Mouse (Mus musculus): ENCODE measurements around the gene 2310030G06Rik.
A peak's percentile ranks its signal among the peaks of the same experiment; 100 is the strongest.

The 2310030G06Rik gene

DNA sequence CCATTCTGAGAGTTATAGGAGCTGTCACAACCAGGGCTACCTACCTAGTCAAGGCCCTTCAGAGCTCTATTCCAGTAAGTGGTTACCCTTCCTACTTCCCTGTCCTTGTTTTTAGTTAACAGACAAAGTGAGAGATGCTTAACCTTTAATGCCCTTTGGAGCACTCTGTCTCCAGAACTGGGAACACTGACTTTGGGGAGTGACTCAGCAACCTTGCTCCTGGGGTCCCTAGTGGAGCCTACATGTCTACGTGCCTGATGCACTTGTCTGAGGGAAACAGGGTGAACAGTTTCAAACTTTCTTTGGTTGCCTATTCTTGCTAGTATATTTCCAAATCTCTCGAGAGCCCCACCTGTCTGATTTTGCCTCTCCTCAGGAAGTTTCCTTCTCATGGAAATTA lies 3.6 kb downstream of the 2310030G06Rik start:
- no peak for ATAC-seq (ENCODE audit: low TSS enrichment)

DNA sequence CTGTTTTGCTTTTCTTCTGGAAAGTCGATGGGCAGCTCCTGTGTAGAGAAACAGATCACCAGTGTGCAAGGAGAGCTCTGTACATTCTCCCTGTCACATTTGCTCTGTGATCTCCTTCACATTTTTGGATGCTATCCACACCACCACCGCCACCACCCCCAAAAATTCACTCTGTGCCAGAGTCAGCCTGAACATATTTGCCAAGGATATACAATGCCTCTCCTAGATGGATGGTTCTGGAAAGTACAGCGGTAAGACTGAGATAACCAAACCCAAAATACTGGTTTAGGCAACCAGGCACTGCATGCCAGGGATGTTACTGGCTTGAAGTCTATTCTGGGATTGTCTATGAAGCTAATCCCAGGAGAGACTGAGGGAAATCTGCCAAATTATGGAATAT lies 4.1 kb downstream of the 2310030G06Rik start:
- ATAC-seq (ENCODE audit: low TSS enrichment): no peak

DNA sequence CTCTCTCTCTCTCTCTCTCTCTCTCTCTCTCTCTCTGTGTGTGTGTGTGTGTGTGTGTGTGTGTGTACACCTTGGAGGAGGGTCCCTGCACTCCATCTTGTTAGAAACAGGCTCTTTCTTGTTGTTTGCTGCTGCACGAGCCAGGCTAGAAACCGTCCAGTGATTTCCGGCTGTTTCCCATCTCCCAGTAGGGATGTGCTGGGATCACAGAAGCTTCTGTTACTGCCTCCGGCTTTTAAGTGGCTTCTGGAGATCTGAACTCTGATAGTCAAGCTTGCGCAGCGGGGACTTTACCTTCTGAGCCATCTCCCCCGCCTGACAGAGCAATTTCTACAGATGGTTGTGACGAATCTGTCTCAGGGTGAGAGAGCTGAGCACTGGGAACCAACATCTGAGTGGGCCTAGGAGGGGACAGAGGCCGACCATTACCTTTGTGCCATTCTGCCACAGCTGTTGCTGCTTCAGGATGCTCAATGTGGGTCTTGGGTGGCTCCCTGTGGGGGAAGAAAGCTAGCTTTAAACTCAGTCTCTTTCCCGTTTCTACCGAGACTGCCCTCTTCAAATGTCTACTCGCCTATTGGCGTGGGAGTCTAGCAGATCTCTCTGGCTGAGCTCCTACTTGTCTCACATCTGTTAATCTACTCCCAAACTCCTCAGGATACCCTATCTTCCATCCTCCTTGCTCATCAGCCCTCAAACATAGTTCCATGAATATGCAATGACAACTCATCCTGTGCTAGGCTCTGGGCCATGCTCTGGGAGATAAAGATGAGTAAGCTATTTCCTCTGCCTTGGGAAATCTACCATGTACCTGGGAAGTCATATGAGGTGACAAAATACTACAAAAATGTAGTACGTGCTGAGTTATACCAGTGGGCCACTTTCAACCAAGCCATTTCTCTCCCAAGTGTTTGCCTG lies 5.2 kb downstream of the 2310030G06Rik start:
- ATAC-seq (ENCODE audit: low TSS enrichment): peak; percentile 60

DNA sequence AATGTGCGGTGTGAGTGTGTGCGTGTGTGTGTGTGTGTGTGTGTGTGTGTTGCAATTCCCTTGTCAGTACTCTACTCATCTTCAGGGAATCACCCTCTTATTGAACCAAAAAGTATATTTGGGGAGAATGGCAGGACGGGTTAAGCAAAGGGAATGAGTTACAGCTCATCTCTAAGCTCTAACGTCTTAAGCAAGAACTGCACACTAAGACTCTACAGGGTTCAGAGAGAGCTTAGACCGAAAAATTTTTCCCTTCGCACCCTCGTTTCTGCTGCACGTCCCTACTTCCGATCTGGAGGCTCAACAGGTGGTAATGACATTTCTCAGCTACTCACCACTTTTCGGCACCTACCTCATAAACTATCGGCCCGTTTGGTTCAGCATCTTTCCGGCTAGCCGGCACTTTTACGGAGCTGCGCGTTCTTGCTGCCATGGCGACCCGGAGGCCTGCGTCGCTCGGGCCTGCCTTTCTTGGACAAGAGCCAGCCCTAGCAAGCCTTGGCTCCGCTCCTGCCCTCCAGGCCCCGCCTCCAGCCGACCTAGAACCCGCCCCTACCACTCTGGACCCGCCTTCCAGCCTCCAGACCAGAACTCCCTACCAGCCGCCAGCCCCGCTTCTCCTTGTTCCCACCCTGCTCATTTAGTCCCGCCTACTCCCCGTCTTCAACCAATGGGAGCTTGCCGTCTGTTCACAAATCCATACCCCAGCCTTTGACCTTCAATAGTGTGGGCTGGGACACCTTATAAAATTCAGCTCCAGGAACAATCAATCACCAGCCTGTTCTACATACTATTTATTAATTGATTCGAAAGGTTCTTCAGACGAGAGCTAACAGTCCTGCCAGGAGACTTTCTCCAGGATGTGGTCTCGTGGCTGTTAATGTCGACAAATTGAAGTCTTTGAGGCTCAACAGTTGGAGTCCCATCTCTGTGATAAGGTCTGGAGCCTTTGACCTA lies 7.1 kb downstream of the 2310030G06Rik start, which contains the start of gene Dixdc1:
Gene Dixdc1 (minus strand): TSS at position 604 of the 957 bp plus-strand sequence.
- ATAC-seq (ENCODE audit: low TSS enrichment): peak; percentile 79

DNA sequence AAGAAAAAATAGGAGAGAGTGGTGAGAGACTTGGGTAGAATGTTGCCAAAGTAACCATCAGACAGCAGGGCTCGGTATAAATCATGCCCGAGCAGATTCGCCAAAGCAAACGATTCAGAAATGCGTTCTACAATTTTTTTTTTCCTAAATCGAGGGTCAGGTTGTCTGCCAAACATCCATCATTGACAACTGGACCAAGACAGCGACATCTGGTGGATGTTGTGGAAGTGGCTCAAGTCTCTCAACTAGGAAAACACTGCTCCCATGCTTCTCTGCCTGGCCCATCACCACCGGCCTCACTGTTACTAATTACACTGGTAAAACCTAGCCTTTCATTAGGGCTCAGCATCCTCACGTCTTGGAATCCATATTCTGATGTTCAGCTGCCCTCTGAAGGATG lies 11.3 kb downstream of the 2310030G06Rik start:
- peak; percentile 62; the same call in 1 of the 2 replicates for ATAC-seq (ENCODE audit: low TSS enrichment)

DNA sequence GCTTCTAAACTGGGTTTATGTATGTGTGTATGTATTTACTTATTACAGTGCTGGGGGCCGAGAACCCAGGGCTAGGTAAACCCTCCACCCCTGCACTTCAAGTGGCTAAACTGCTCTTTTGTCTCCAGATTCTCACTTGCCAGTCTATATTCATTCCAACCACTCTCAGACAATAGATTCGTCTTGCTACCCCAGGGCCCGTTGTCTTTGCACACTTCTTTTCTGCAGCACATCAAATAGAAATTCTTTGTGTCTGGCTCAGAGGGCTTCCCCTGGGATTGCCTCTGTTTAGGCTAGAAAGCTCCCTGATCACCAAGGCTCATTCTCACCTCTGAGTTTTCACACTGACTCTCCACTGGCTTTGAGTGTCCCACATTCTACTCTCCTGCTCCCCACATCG lies 13.8 kb downstream of the 2310030G06Rik start:
- no peak for ATAC-seq (ENCODE audit: low TSS enrichment)

DNA sequence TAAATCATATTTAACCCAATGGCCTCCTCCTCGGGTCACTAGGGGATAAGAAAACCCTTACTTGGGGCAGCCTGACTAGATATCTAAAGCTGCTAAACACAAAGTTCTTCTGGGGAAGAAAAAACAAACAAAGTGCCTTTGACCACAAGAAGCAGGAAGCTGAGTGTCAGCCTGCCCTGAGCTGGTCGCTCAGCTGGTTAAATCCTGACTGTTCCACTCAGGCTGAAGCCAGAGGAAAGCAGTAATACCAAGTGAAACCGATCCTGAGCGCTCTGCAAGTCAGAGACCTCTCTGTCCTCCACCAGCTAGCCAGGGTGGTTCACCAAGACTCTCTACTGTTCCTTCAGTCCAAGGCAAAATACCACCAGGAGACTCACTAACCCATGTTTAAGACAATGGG lies 16.7 kb downstream of the 2310030G06Rik start:
- no peak for ATAC-seq (ENCODE audit: low TSS enrichment)

DNA sequence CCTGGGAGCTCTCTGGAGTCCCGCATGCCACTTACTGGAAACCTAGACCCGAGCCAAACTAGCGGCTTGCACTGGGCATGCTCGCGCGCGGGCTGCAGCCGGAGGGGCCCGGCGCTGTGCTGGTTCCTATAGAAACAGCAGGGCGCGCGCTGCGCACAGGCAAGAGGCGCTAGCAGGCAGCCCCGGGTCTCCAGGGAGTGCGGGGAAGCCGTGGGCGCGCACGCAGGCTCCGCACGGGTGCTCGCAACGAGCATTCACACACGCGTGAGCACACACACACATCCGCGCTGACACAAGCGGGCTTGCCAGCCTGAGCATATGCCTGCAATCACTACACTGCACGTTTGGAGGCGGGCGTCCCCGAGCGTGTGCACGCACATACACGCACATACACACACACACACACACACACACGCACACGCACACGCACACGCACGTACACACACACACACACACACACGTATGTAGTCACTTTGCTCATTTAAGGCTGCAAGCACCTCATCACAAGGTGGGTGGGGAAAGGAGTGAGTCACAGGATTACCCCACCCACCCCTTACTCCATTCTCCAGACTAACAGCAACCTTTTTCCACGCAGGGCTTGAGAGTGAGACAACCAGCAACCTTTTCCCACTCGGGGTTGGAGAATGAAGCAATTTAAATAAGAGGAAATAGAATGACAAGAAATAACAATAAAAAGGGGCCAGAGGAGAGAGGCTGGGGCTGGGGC lies 18.2 kb downstream of the 2310030G06Rik start:
- ATAC-seq (ENCODE audit: low TSS enrichment): peak; percentile 95

DNA sequence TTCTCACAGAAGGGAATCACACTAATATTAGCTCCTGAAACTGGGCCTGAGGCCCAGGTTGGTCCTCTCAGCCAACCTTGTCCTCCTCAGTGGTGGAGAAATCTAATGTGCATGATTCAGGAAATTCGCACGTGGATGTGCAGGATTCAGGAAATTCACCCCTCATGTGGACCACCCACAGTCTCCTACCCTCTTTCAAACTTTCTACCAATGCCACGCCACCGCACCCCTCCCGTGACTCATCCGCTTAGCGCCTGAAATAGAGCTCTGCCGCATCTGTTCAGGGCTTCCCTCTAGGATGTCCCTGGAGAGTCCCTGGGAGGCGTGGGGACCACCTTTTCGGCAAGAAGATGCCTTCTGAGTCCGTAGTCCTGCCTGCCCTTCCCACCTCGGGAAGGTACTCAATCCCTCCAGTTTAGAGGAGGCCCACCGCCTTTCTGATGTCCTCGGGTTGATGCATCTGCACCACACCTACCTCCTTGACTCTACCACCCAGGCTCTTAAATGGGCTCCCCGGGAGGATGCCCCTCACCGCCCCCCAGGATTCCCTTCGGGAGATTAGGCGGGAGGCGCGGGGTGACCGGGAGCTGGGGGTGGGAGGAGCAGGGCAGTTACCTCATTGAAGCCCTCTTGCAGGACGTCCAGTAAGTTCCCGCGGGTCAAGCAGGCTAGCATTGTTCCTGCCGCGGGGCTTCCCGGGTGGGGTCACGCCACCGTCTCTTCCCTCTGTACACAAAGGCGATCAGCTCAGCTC lies 19.0 kb downstream of the 2310030G06Rik start:
- ATAC-seq (ENCODE audit: low TSS enrichment): peak; percentile 47; the same call in 1 of the 2 replicates

DNA sequence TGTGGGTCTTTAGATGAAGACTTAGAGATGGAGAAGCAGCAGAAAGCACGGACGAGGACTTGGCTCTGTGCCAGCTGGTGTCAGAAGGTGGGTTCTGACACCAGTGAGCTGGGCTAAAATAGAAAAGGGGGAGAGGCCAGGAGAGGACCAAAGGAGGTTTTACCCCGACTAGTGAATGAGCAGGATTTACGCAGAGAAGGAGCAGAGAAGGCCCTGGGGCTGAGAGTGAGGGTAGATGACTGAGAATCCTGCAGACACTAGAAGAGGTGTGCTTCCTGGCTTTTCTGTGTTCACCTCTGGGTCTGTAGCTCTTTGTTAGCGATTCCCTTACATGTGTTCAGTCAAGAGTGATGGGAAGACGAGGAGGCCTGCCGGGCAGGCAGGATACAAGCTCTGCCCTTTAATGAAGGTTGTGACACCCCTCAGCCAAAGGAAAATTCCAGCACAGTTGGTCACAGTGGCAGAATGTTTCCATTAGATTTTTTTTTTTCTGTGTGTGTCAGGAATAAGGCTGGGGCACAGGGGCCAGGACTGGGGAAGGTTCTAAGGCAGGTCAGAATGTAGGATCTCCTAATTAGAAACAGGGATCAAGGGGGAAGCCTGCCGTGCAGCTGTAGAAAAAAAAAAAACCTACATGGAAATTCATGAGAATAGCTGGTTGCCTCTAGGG lies 20.3 kb downstream of the 2310030G06Rik start:
- no peak for ATAC-seq (ENCODE audit: low TSS enrichment)

DNA sequence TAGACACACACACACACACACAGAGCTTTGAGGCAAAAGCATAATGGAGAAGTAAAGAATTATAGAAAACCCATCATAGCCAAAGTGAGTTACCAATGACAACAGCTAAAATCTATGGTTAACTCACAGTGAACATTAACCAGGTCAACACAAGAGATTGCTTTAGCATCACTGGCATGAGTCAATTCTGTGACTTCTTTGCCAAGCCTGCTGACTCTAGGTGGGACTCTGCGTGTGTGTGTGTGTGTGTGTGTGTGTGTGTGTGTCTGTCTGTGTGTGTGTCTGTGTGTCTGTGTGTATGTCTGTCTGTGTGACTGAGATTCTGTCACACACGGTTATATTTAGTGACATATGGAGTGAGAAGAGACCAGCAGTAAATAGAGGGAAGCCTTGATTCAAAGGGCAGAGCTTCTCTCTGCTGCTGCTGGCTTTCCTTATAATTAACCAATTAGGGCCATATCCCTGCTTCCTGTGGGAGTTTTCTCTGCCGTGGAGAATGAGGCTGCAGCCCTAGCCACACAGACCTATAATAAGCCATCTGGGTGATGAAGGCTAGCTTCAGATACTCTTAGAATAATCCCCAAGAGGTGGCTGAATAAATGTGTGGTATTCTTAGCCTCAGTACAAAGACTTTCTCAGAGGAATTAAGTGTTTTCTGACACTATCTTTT lies 21.5 kb downstream of the 2310030G06Rik start:
- no peak for ATAC-seq (ENCODE audit: low TSS enrichment)

DNA sequence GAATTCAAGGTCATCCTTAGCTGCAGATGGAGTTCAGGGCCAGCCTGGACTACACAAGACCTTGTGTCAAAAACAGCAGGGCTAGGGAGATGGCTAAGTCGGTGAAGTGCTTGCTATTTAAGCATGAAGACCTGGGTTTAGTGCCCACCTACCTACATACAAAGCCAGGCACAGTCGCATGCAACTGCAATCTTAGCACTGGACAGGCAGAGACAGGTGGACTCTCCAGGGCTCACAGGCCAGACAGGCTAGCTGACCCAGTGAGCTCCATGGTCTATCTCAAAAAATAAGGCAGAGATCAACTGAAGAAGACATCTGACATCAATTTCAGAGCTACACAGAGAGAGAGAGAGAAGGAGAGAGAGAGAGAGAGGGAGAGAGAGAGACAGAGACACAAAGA lies 22.2 kb downstream of the 2310030G06Rik start:
- ATAC-seq (ENCODE audit: low TSS enrichment): no peak

DNA sequence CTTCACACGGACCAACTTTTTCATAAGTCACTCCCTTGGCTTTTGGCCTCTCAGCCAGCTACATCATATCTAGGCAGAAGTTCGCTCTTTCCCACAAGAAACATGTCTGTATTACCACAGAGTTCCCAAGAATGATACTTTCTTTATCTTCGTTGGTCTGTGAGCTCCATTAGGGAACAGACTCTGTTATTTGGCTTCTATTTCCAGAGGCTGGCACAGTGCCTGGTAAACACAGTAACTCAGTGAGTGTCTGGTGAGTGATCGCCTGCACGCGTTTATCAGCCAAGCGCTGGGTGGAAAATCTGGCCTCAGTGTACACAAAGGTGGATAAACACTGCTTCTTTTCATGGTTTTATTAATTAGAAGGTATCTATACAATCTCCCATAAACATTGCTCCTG lies 22.9 kb downstream of the 2310030G06Rik start:
- ATAC-seq (ENCODE audit: low TSS enrichment): no peak

DNA sequence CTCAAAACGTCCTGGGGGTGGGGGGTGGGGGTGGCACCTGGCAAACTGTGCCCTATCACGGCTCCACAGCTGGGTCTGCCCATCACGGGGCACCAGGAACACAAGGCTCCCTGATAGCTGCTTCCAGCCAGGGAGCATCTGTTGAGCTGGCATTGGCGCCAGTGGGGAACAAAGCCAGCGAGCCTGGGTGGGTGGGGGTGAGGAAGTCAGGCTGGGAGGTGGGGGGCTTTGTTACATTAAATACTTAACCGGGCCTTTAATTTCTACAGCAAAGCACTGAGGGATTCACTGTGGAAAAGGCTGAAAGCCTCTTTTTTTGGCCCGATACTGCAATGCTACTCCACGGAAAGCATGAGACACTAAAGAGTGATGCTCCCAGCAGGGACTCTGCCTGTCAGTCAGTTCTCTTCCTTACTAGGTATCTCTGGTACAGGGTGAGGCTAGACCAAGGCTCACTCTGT lies 23.9 kb downstream of the 2310030G06Rik start:
- no peak for ATAC-seq (ENCODE audit: low TSS enrichment)

DNA sequence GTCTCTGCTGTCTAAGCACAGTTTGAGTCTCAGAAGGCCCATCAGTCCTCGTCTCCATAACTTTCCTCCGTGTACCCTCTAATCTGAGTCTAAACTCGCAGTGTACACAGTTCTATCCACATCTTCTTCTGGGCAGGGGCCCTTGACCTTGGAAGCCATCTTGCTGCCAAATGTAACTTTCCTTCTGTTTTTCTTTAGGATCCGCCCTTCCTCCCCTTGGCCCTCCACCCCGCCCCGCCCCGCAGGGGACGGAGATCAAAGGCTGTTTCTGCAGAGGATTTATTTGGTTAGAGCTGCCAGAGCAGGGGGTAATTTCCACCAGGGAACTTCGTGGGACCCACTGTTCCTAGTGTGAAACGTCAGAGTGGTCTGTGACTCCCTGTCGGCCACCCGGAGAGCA lies 25.3 kb downstream of the 2310030G06Rik start:
- no peak for ATAC-seq (ENCODE audit: low TSS enrichment)

DNA sequence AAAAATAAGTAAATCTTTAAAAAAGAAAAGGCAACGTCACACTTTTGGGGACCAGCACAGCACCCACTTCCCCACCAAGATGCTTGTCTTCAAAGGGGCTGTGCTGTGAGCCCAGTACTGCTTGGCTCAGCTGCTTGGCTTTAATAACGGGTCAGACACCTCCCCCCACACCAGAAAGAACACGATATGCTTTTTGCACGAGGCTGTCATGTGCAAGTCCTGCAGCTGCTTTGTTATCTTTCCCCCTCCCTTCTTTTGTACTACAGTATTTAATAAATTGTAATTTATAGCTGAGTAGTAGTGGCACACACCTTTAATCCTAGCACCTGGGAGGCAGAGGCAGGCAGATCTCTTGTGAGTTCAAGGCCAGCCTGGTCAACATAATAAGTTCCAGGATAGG lies 27.5 kb downstream of the 2310030G06Rik start:
- ATAC-seq (ENCODE audit: low TSS enrichment): no peak

DNA sequence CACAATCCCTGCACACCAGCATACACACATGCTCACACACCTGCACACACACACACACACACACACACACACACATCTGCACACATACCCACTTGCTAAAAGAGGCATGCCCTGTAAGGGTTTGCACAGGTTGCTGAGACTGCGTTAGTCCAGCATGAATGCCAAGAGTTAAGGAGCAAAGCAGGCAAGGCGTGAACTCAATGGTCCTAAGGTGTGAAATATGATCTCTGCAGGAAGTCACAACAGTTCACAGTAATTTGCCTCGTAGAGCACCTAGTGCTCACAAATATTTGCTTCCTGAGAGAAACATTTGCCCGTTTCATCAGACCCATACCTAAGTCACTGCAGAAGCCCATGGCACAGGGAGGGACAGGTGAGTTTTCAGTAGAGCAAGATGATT lies 32.1 kb downstream of the 2310030G06Rik start:
- ATAC-seq (ENCODE audit: low TSS enrichment): no peak

DNA sequence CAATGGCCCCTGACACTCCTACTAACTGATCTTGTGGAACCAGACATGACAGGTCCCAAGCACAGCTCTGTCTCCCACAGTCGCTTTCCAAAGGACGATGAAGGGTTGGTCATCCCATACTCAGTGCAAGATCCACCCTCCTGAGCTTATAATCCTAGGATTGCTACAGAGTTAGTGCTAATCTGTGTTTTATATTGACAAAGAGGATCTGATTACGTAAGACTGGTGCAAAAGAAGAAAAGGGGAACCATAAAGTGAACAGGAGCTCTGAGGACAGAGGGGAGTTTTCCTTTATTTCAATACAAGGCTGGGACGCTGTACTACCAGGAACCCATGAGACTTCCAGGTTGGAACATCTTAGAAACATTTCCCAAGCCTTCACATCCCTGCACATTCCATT lies 35.0 kb downstream of the 2310030G06Rik start:
- ATAC-seq (ENCODE audit: low TSS enrichment): no peak

DNA sequence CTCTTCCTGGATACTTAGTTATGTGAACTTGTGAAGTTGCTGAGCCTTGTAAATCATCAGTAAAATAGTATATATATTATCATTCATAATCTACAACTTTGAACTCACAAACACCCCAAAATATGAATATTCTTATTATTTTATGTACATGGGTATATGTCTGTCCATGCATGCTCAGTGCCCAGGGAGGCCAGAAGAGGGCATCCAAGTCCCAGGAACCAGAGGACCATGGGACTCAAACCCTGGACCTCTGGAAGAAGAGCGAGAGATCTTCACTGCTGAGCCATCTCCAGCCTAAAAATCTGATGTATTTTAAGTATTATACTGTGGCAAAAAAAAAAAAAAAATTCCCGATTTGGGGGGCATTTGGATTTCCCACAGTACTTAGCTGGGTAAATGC lies 37.2 kb downstream of the 2310030G06Rik start:
- ATAC-seq (ENCODE audit: low TSS enrichment): no peak

DNA sequence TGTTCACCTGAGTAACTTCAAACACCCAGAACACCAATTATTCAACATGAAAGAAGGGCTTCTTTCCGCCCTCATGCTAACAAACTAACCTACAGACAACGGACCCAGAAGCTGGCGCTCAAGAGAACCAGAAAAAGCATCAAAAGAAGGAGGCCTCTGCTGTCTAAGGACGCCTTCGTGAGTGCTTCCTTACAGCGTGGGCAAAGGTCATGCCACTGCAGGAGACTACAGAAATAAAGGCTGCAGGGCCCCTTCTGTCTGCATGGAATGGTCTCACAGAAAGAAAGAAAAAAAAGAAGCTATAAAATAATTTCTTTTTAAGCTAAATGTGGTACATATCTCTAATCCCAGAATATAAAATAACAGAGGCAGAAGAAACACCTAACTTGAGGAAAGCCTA lies 41.4 kb downstream of the 2310030G06Rik start:
- ATAC-seq (ENCODE audit: low TSS enrichment): no peak

Measured in frontal cortex, adult (tissue).